Mouse (Mus musculus): ENCODE measurements around the gene Olfr1490.
"Not testable (repeated sequence)": the region's sequence is repeated elsewhere in the genome, so short reads cannot be mapped to it uniquely, and the experiment has no call there.

The Olfr1490 gene

GRCm38 (mm10) chr19:13650791-13651190 lies at the start of gene Olfr1490:
Olfr1490 (plus strand) TSS chr19:13651091.
- no peak for DNase-seq

DNA sequence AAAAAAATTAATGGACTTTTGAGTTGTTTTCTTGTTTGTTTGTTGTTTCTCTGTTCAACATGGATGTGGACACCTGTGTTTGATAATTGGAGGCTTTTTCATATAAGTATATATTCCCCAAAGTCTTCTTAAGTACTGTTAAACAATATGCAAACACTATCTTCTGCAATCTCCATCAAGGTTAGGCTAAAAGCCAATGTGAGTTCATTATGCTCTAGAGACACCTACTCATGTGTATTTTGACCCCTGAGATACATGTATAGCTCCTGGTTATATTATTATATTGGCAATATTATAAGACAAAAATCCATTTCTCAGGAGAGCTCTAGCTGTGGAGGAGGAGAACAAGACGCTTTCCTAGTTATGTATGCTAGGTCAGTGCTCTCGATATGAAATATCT lies 33.8 kb upstream of the Olfr1490 start, which contains the start of gene Olfr1487:
Gene Olfr1487 (plus strand): TSS at position 301 of the 400 bp plus-strand sequence.
- DNase-seq, result not testable (repeated sequence)

GRCm38 (mm10) chr19:13631321-13631720 lies 19.6 kb upstream of the Olfr1490 start, which contains the start of gene Olfr1489:
Olfr1489 (plus strand) TSS chr19:13631621.
- DNase-seq, result no peak

DNA sequence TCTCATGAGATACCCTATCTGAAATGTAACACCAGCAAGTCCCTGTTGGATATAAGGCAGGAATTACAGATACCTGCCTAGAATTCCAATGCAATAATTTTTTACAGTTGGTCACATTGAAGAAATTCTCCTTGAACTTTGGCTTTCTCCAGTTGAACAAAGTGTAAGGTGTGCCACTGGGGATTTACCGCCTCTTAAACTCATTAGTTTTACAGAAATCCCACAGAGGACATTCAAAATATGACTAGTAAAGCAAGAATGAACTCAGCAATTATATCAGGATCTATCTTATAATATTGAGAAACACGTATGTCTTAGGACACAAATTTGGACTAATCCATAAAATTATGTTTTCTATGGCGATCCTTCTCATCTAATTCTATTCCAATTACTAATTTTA lies 46.1 kb downstream of the Olfr1490 start, which contains the start of gene Olfr1491:
Gene Olfr1491 (plus strand): TSS at position 301 of the 400 bp plus-strand sequence.
- DNase-seq, result no peak

Data from right cerebral cortex, postnatal 4 days (tissue).